In the genomic region with DNA sequence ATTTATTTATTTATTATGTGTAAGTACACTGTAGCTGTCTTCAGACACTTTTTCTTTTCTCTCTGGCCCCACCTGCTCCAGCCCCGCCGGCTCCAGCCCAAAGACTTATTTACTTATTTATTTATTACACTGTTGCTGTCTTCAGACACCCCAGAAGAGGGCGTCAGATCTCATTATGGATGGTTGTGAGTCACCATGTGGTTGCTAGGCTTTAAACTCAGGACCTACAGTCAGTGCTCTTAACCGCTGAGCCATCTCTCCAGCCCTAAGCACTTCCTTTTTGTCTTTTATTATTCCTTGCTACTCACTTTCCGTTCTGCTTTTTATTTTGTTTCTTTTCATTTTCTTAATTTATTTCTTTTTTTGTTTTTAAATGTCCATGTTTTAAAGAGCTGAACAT, we compare ENCODE assay signal across 26 mouse cellular contexts. TPM values are rescaled to one million over a fixed set of nuclear protein-coding genes. Genes with fewer than 3 reads are reported as not detected.
A peak's percentile ranks its signal among the peaks of the same experiment; 100 is the strongest.
DNase-seq lines count a peak whose midpoint lies in the region; ATAC-seq and TF ChIP-seq lines count a peak whose summit lies in the region.
"Had no signal": no experiment of that assay in that cellular context is flagged by ENCODE, and none has a peak within 500 bp of the region (broad histone marks: within the 10 kb centered on the region; RNA-seq: fewer than 3 reads in every experiment).

No protein-coding gene starts in this region.

- no peaks in the 10 kb centered on the region for H3K9me3 ChIP-seq in intestine, postnatal 0 days (ENCODE audit: control insufficient read depth)
- H3K9me3 ChIP-seq in intestine, embryonic 16.5 days (ENCODE audit: control insufficient read depth, low read length): no peaks in the 10 kb centered on the region
- H3K9me3 ChIP-seq: embryonic facial prominence, embryonic 15.5 days; forebrain, embryonic 10.5 days; heart, embryonic 13.5 days; hindbrain, embryonic 13.5 days had no signal

- no peak overlapping the region for H3K27ac ChIP-seq in intestine, postnatal 0 days (ENCODE audit: low read depth, low read length)
- no peak overlapping the region for H3K27ac ChIP-seq in intestine, embryonic 16.5 days (ENCODE audit: low read length)
- H3K27ac ChIP-seq: embryonic facial prominence, embryonic 15.5 days; forebrain, embryonic 10.5 days; gastrocnemius, adult 2 months; heart, embryonic 13.5 days; hindbrain, embryonic 13.5 days; hindbrain, postnatal 0 days had no signal

- no peak overlapping the region for H3K9ac ChIP-seq in intestine, postnatal 0 days (ENCODE audit: low read depth, low read length)
- H3K9ac ChIP-seq in intestine, embryonic 16.5 days (ENCODE audit: low read depth, low read length): no peak overlapping the region
- H3K9ac ChIP-seq: embryonic facial prominence, embryonic 15.5 days; heart, embryonic 13.5 days; hindbrain, embryonic 13.5 days had no signal

- H3K4me2 ChIP-seq in intestine, postnatal 0 days (replicated peaks; ENCODE audit: low read depth): no peak overlapping the region
- no peak overlapping the region for H3K4me2 ChIP-seq in intestine, embryonic 16.5 days (ENCODE audit: low read depth, low read length)
- H3K4me2 ChIP-seq: embryonic facial prominence, embryonic 15.5 days; heart, embryonic 13.5 days; hindbrain, embryonic 13.5 days had no signal

- WGBS in intestine, postnatal 0 days: 50% methylated on average over 5 of the region's 5 CpGs
- WGBS in intestine, embryonic 16.5 days: 49% methylated on average over 5 of the region's 5 CpGs

- H3K27me3 ChIP-seq in intestine, postnatal 0 days (replicated peaks; ENCODE audit: control insufficient read depth, insufficient read depth, low read length): no peaks in the 10 kb centered on the region
- H3K27me3 ChIP-seq in intestine, embryonic 16.5 days (replicated peaks; ENCODE audit: control insufficient read depth, insufficient read depth, low read length): no peaks in the 10 kb centered on the region
- no peaks in the 10 kb centered on the region for H3K27me3 ChIP-seq in Patski
- H3K27me3 ChIP-seq: embryonic facial prominence, embryonic 15.5 days; heart, embryonic 13.5 days; hindbrain, embryonic 13.5 days had no signal

- DNase-seq in 416B (ENCODE audit: low read depth) (peak; percentile 65), Patski (ENCODE audit: low read depth, low spot score) (no peak)
- no peak for DNase-seq in cerebellum, postnatal 25 days
- no peak for DNase-seq in heart, postnatal 4 days
- DNase-seq: adrenal gland, adult 8-10 months; adrenal gland, postnatal 36 days; cerebellum, adult 11 months; cerebellum, adult 9-10 months; cerebellum, postnatal 36 days; embryo, embryonic 11 days; gastrocnemius, adult 2 months; gastrocnemius, postnatal 25 days; heart, adult 11 months; heart, postnatal 36 days had no signal

- TF ChIP-seq CTCF in intestine, postnatal 0 days (IDR thresholded peaks at IDR 0.05; ENCODE audit: low read depth): peak; percentile 22; the same call in 1 of the 2 replicates
- TF ChIP-seq CTCF in Patski (IDR thresholded peaks at IDR 0.05): peak; percentile 57

- no peak overlapping the region for H3K4me3 ChIP-seq in intestine, postnatal 0 days (ENCODE audit: low read depth, low read length)
- H3K4me3 ChIP-seq in intestine, embryonic 16.5 days (ENCODE audit: low read length): no peak overlapping the region
- H3K4me3 ChIP-seq: embryonic facial prominence, embryonic 15.5 days; erythroblast, embryonic 14.5 days; forebrain, embryonic 10.5 days; gastrocnemius, adult 2 months; heart, embryonic 13.5 days; hindbrain, embryonic 13.5 days had no signal

- H3K4me1 ChIP-seq in intestine, postnatal 0 days (replicated peaks; ENCODE audit: control insufficient read depth, insufficient read depth, low read length): no peaks in the 10 kb centered on the region
- no peaks in the 10 kb centered on the region for H3K4me1 ChIP-seq in intestine, embryonic 16.5 days (ENCODE audit: control insufficient read depth, insufficient read depth, low read length)
- H3K4me1 ChIP-seq: embryonic facial prominence, embryonic 15.5 days; forebrain, embryonic 10.5 days; heart, embryonic 13.5 days; hindbrain, embryonic 13.5 days had no signal

- in situ Hi-C loops in Patski (cut with MboI; ENCODE audit: low pct_unique_long_range_greater_than_20kb): loop anchor here (5.0 kb wide), 3 partner anchors 41 to 336 kb away; no protein-coding TSS in a partner anchor

- no peak for ATAC-seq in intestine, postnatal 0 days
- ATAC-seq in intestine, embryonic 16.5 days: no peak
- ATAC-seq in Patski: no peak
- peak; percentile 60; the same call in 1 of the 2 replicates for ATAC-seq in common myeloid progenitor, adult 5-6 weeks (replicated peaks; ENCODE audit: low read depth, poor library complexity, severe bottlenecking)
- ATAC-seq in CD4-positive, CD25-positive, alpha-beta regulatory T cell, adult 4 months: no peak
- ATAC-seq: forebrain, embryonic 14.5 days; hindbrain, postnatal 0 days had no signal

- CTCF ChIA-PET in Patski (lab: Charles Lee): interaction anchor here (0.7 to 1.9 kb wide), 8 partner anchors 10 to 279 kb away, joined by 3 to 7 read pairs (median 3); no protein-coding TSS in a partner anchor

- POLR2A ChIA-PET in Patski (lab: Charles Lee): interaction anchor here (0.6 kb wide), 1 partner anchor 285 kb away, joined by 3 read pairs; no protein-coding TSS in a partner anchor

- no peaks in the 10 kb centered on the region for H3K36me3 ChIP-seq in intestine, postnatal 0 days (ENCODE audit: control insufficient read depth, insufficient read depth)
- H3K36me3 ChIP-seq in intestine, embryonic 16.5 days (ENCODE audit: control insufficient read depth, insufficient read depth, low read length): no peaks in the 10 kb centered on the region
- H3K36me3 ChIP-seq: embryonic facial prominence, embryonic 15.5 days; forebrain, embryonic 10.5 days; heart, embryonic 13.5 days; hindbrain, embryonic 13.5 days had no signal

RNA-seq across cellular contexts. Expression of gene Hebp2, which starts 15.6 kb away (rescaled TPM):
- polyA plus RNA-seq in intestine, postnatal 0 days (2015; fragmentation: Nextera tagmentation; extraction: Ambion mirVana): 3.6 and 4.0 TPM in 2 replicates
- 5.9 and 7.0 TPM in 2 replicates for polyA plus RNA-seq in intestine, embryonic 16.5 days (2015; fragmentation: Nextera tagmentation; extraction: Ambion mirVana)
- polyA plus RNA-seq in Patski (2021): 11.0 TPM
- 0.59 and 0.82 TPM in 2 replicates for total RNA-seq in common myeloid progenitor, adult 5-6 weeks (2017)
- total RNA-seq in heart, postnatal 4 days (2021): 1 to 10 TPM; 4.4 to 5.5 TPM
- polyA plus RNA-seq in CD4-positive, CD25-positive, alpha-beta regulatory T cell, adult 4 months (2017; shearing (Covaris generic)): not detected
- total RNA-seq: MEL had no signal
- polyA plus RNA-seq: erythroblast, embryonic 14.5 days had no signal
